Mouse (Mus musculus) thymus, postnatal 25 days (tissue): ENCODE results near the gene Olfr214.
"Not testable (repeated sequence)": the region's sequence is repeated elsewhere in the genome, so short reads cannot be mapped to it uniquely, and the experiment has no call there.

ENCODE experiments used
- DNase-seq: peaks from one replicate; pipeline ENCODE4 v3.0.0; 2022

Gene Olfr214

DNA sequence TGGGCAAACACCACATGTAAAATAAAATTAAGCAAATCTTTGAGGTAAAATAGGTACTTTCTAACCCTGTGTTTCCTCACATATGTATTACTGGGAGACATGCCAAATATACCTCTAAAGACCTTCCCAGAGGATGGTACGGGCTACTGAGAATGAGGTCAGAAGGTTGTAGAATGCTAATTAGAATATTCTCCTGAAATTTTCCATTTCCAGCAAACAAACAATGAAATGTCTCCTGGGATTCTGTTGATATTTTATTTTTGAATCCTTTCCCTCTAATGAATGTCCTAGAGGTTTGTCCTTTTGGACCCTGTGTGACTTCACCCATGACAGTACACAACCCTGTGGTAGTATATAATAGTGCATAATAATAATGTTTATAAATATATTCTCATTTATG is at the start of gene Olfr214:
Olfr214 (plus strand) TSS at position 301 of the 400 bp plus-strand sequence.
- DNase-seq: no peak

DNA sequence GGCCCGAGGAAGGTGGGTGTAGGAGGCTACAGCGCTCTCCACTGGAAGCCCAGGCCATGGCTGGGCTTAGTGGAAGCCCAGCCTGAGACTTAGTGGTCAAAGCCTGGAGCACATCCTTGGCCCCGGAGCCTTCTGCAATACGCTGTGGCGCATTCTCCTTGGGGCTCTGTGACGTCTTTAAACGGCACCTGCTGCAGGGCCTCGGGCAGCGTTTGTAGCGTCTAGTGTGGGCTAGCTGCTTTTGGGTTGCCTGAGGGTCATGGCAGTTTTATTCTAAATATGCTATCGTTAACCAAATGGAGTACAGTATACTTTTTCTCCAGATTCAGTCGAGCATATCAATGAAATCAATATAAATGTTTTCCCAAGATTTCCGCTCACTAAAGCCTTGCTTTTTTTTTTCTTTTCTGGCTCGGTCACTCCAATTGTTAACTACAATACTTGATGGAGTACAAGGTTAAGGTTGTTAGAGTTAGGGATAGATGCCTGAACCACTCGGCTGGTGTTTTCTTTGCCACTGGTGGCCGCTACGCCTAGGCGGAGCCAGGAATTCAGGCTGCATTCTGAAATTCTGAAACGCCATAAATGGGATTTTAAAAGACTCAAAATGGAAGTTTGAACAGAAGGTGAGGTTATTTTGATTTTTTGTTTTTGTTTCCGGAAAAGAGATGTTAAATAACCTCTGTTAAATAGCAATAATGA is 47.6 kb upstream of the Olfr214 start, which contains the start of gene Olfr212:
Olfr212 (plus strand) TSS at position 215 of the 702 bp plus-strand sequence.
- DNase-seq: not testable (repeated sequence)

DNA sequence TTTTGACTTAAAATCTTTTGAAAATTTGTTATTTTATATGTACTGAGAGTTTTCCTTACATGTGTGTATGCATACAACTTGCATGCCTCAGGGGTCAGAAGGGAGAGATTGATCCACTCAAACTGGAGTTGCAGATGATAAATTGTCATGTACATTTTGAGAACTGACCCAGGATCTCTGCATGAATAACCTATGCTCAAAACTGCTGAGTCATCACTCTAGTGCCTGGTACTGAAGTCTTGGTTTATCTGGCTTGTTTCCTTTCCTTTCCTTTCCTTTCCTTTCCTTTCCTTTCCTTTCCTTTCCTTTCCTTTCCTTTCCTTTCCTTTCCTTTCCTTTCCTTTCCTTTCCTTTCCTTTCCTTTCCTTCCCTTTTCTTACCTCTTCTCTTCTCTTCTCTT is 39.2 kb upstream of the Olfr214 start:
- DNase-seq: no peak

- DNase-seq: no peak
These were observed 15.9 kb upstream of the Olfr214 start, which contains the start of gene Olfr213 for GRCm38 (mm10) chr6:116538156-116538555. Olfr213 (plus strand) TSS chr6:116538456.

DNA sequence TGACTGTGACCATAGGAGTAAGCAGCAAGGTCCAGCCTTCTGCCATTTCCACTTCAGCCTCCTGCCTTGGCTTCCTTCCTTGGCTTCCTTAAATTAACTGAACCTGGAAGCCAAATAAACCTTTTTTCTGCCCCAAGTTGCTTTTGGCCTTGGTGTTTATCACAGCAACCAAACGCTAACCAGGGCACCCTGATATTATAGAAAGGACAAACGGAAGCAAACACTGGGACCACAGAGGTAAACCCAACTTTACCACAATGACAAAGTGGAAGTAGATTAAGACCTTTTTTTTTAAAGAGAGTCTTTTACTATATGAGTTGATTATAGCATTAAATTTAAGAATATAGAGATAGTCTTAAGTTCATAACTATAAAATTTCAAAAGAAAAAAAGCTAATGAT is 11.5 kb upstream of the Olfr214 start:
- DNase-seq: no peak

DNA sequence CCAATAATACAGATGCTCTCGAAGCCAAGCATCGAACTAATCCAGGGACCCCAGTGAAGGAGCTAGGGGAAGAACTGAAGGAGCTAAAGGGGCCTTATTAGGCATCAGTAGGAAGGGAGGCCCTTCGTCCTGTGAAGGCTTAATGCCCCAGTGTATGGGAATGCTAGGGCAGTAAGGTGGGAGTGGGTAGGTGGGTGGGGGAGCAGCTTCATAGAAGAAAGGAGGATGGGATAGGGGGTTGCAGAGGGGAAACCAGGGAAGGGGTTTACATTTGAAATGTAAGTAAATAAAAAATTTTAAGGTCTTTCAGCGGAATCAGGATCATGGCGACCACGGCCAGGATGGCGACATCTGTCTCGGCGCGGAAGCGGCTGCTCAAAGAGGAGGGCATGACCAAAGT is 3.2 kb upstream of the Olfr214 start, which contains the start of gene Gm5580:
Gm5580 (plus strand) TSS at position 301 of the 400 bp plus-strand sequence.
- DNase-seq: not testable (repeated sequence)

DNA sequence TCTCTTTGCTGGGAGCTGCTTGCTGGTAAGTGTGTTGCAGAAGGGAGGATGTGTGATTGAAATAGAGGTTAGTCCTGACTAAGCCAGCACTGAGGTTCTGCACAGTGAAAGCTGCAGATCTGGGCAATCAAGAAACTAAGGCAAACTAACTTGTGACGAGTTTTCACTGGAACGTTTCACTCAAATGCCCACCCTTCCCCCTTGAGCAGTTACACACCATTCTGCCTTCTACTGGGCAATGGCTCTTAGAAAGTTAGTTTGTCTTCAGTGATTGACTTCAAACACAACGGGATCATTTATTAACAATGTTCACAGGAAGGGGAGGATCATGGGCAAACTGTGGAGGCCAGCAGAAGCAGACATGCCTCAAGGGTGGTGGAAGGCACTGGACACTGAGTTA is 917 bp downstream of the Olfr214 start:
- no peak for DNase-seq

DNA sequence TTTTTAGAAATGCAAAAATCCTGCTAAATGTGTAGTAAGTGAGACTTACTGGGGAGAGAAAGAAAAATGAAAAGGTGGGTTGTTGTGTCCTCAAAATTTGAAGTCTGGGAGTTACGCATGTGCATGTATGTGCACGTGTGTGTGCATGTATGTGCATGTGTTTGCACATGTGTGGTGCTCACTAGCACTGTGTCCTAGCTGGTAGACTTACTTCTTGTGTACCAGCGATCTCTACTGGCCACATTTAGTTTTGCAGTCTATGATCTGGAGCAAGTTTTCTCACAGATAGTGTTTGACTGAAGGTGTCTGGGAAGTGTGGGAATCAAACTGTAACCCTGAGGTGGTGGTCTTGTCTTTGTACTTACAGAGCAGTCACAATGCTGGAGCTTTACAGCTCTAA is 15.8 kb downstream of the Olfr214 start:
- DNase-seq: peak; percentile 27

- no peak for DNase-seq
These were observed 30.1 kb downstream of the Olfr214 start, which contains the start of gene Olfr215 for GRCm38 (mm10) chr6:116584095-116584494. Olfr215 (minus strand) TSS chr6:116584195.

GRCm38 (mm10) chr6:116600969-116601368 is 46.9 kb downstream of the Olfr214 start:
- not testable (repeated sequence) for DNase-seq

DNA sequence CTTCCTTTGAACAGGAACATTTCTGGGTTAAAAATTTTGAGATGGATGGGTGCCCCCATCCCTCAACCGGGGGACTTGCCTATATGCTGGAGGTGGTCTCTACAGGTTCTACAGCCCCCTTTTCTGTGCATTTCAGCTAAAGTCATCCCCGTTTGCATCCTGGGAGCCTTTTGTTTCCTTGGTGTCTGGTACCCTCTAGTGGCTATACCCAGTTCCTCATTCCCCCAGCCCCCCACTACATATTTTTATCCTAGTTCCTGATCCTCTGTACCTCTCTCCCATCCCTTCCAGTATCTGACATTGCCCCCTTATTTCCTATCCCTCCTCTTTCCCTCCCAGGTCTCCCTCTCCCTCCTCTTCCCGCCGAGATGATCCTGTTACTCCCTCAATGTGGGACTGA is 53.2 kb downstream of the Olfr214 start:
- no peak for DNase-seq
